Mouse (Mus musculus): ENCODE results near the gene Oxgr1.

- TF ChIP-seq CTCF (IDR thresholded peaks at IDR 0.05; ENCODE audit: control insufficient read depth, insufficient read depth, insufficient read length) (no peak), USF1 (IDR thresholded peaks at IDR 0.05; ENCODE audit: low read depth) (no peak), MAX (IDR thresholded peaks at IDR 0.05) (no peak), CEBPB (IDR thresholded peaks at IDR 0.05; ENCODE audit: low read depth) (no peak), FOSL1 (IDR thresholded peaks at IDR 0.05; ENCODE audit: insufficient read depth, low read length, poor library complexity, severe bottlenecking) (no peak)
Measured at GRCm38 (mm10) chr14:120074231-120074630, 32.0 kb upstream of the Oxgr1 start.

All from C2C12 (cell line).